Mouse (Mus musculus) testis, adult 2 months (tissue): ENCODE results near the gene Mmp7. TPM values are rescaled to one million over a fixed set of nuclear protein-coding genes. Genes with fewer than 3 reads are reported as not detected.

ENCODE experiments used
- H3K27ac ChIP-seq: fragments of 200-500 bp; 2 replicates; pipeline ENCODE4 v1.5.1; 2012; ENCODE audit warnings: low read depth, low read length; ENCODE audit not compliant: control insufficient read depth, insufficient read depth
- H3K27me3 ChIP-seq: fragments of 200-500 bp; 2 replicates; pipeline ENCODE4 v1.6.1; 2012; ENCODE audit warnings: mild to moderate bottlenecking, low read length, moderate library complexity; ENCODE audit not compliant: control insufficient read depth, insufficient read depth
- H3K36me3 ChIP-seq: fragments of 200-500 bp; 2 replicates; pipeline ENCODE4 v1.6.1; 2012; ENCODE audit warnings: mild to moderate bottlenecking, low read length; ENCODE audit not compliant: control insufficient read depth, insufficient read depth
- H3K4me1 ChIP-seq: fragments of 200-500 bp; 2 replicates; pipeline ENCODE4 v1.6.1; 2012; ENCODE audit warnings: low read length; ENCODE audit not compliant: control insufficient read depth, insufficient read depth
- H3K4me3 ChIP-seq: fragments of 200-500 bp; 2 replicates; pipeline ENCODE4 v1.5.1; 2012; ENCODE audit warnings: low read depth, mild to moderate bottlenecking, low read length, moderate library complexity, mixed read lengths; ENCODE audit not compliant: control insufficient read depth
- CTCF ChIP-seq: fragments of 200-500 bp; IDR thresholded peaks from 2 replicates; pipeline ENCODE4 v1.5.1; 2012; ENCODE audit warnings: low read depth, mild to moderate bottlenecking, inconsistent platforms, low read length, moderate library complexity; ENCODE audit not compliant: control insufficient read depth, insufficient read depth, insufficient replicate concordance
- POLR2A ChIP-seq: fragments of 200-500 bp; IDR thresholded peaks from 2 replicates; pipeline ENCODE4 v1.6.1; 2012; ENCODE audit warnings: low read depth, mild to moderate bottlenecking, inconsistent platforms, low read length, moderate library complexity; ENCODE audit not compliant: control insufficient read depth
- polyA plus RNA-seq: library from polyadenylated mRNA; depleted of rRNA; stranded (reverse); fragments of >200 nt; gene quantifications from 2 replicates; pipeline ENCODE4 v1.2.3, GENCODE M21; 2012; rRNA removed

The Mmp7 gene
- polyA plus RNA-seq = 3.0 TPM in 1 of 2 replicates, not detected in the other

- no peak for TF ChIP-seq CTCF
- TF ChIP-seq POLR2A = no peak
- Histone ChIP-seq H3K27me3 (no peaks in the 10 kb centered on the region), H3K27ac (no peak within 1 kb of the TSS), H3K36me3 (no peaks in the 10 kb centered on the region), H3K4me1 (no peaks in the 10 kb centered on the region), H3K4me3 (no peak within 1 kb of the TSS)
Measured at GRCm38 (mm10) chr9:7691790-7692189, at the start of gene Mmp7. Gene Mmp7 (plus strand): TSS chr9:7692090.

- Histone ChIP-seq H3K27me3 (no peaks in the 10 kb centered on the region), H3K4me1 (no peaks in the 10 kb centered on the region), H3K27ac (no peak overlapping the region), H3K4me3 (no peak overlapping the region), H3K36me3 (no peaks in the 10 kb centered on the region)
- TF ChIP-seq CTCF (no peak), POLR2A (no peak)
Measured at GRCm38 (mm10) chr9:7647901-7648300, 44.0 kb upstream of the Mmp7 start.

GRCm38 (mm10) chr9:7650397-7651180, 41.3 kb upstream of the Mmp7 start:
- Histone ChIP-seq H3K4me3 (no peak overlapping the region), H3K27me3 (no peaks in the 10 kb centered on the region), H3K36me3 (no peaks in the 10 kb centered on the region), H3K27ac (no peak overlapping the region), H3K4me1 (no peaks in the 10 kb centered on the region)
- TF ChIP-seq POLR2A = no peak
- no peak for TF ChIP-seq CTCF

GRCm38 (mm10) chr9:7652351-7653085, 39.4 kb upstream of the Mmp7 start:
- H3K27me3 ChIP-seq = no peaks in the 10 kb centered on the region

GRCm38 (mm10) chr9:7657946-7658345, 33.9 kb upstream of the Mmp7 start:
- Histone ChIP-seq H3K27me3 (no peaks in the 10 kb centered on the region), H3K4me3 (no peak overlapping the region), H3K4me1 (no peaks in the 10 kb centered on the region), H3K27ac (no peak overlapping the region), H3K36me3 (no peaks in the 10 kb centered on the region)
- TF ChIP-seq POLR2A (no peak), CTCF (no peak)

More at GRCm38 (mm10) chr9:7652351-7653085, 39.4 kb upstream of the Mmp7 start:
- Histone ChIP-seq H3K4me3 (no peak overlapping the region), H3K36me3 (no peaks in the 10 kb centered on the region), H3K27ac (no peak overlapping the region), H3K4me1 (no peaks in the 10 kb centered on the region)
- TF ChIP-seq CTCF (no peak), POLR2A (no peak)

GRCm38 (mm10) chr9:7659469-7660020, 32.3 kb upstream of the Mmp7 start:
- TF ChIP-seq POLR2A (no peak), CTCF (no peak)
- no peaks in the 10 kb centered on the region for H3K27me3 ChIP-seq

GRCm38 (mm10) chr9:7661371-7661770, 30.5 kb upstream of the Mmp7 start:
- Histone ChIP-seq H3K27ac (no peak overlapping the region), H3K4me1 (no peaks in the 10 kb centered on the region), H3K36me3 (no peaks in the 10 kb centered on the region), H3K27me3 (no peaks in the 10 kb centered on the region), H3K4me3 (no peak overlapping the region)
- TF ChIP-seq POLR2A (no peak), CTCF (no peak)

More at GRCm38 (mm10) chr9:7659469-7660020, 32.3 kb upstream of the Mmp7 start:
- no peaks in the 10 kb centered on the region for H3K36me3 ChIP-seq
- no peak overlapping the region for H3K4me3 ChIP-seq
- H3K4me1 ChIP-seq = no peaks in the 10 kb centered on the region
- H3K27ac ChIP-seq = no peak overlapping the region
